Mouse (Mus musculus) neural tube, embryonic 14.5 days (tissue): ENCODE results near the gene Tmem94. TPM values are rescaled to one million over a fixed set of nuclear protein-coding genes. Genes with fewer than 3 reads are reported as not detected.

Source experiments
- ATAC-seq: fragments of 200-750 bp; cut with Nextera tagmentation; 2 replicates; pipeline ENCODE4 v1.8.0; 2017; ENCODE audit warnings: low read depth, mild to moderate bottlenecking, moderate TSS enrichment, moderate library complexity
- H3K27ac ChIP-seq: fragments of 300-500 bp; sonication (generic); 2 replicates; pipeline ENCODE4 v1.5.1; 2014; ENCODE audit warnings: low read depth, mild to moderate bottlenecking, control low read depth, low read length, moderate library complexity, mixed read lengths
- H3K27me3 ChIP-seq: fragments of 300-500 bp; sonication (generic); 2 replicates; pipeline ENCODE4 v1.6.1; 2014; ENCODE audit warnings: low read length; ENCODE audit not compliant: control insufficient read depth, insufficient read depth
- H3K36me3 ChIP-seq: fragments of 300-500 bp; sonication (generic); 2 replicates; pipeline ENCODE4 v1.6.1; 2014; ENCODE audit warnings: low read length, mixed read lengths; ENCODE audit not compliant: control insufficient read depth, insufficient read depth
- H3K4me1 ChIP-seq: fragments of 300-500 bp; sonication (generic); 2 replicates; pipeline ENCODE4 v1.6.1; 2014; ENCODE audit warnings: low read length; ENCODE audit not compliant: control insufficient read depth, insufficient read depth
- H3K4me2 ChIP-seq: fragments of 300-500 bp; sonication (generic); 2 replicates; pipeline ENCODE4 v1.6.1; 2014; ENCODE audit warnings: mild to moderate bottlenecking, low read depth, low read length, control low read depth
- H3K4me3 ChIP-seq: fragments of 300-500 bp; sonication (generic); 2 replicates; pipeline ENCODE4 v1.5.1; 2014; ENCODE audit warnings: low read depth, low read length, control low read depth, mixed read lengths
- H3K9ac ChIP-seq: fragments of 300-500 bp; sonication (generic); replicated peaks from 2 replicates; pipeline ENCODE4 v1.6.1; 2014; ENCODE audit warnings: low read depth, mild to moderate bottlenecking, control low read depth, low read length, mixed read lengths
- H3K9me3 ChIP-seq: fragments of 300-500 bp; sonication (generic); 2 replicates; pipeline ENCODE4 v1.6.1; 2016; ENCODE audit warnings: low read length; ENCODE audit not compliant: control insufficient read depth
- WGBS: fragments of 180-500 bp; shearing (Covaris S2); extraction: QIAGEN DNeasy Blood & Tissue Kit; methylation state at CpG from one replicate; pipeline ENCODE4 v1.1.7; 2014; 5-methylcytosine and 5-hydroxymethylcytosine counted together
- polyA plus RNA-seq: library from polyadenylated mRNA; unstranded; fragments of >200 nt; fragmentation: Nextera tagmentation; extraction: Ambion mirVana; gene quantifications from 2 replicates; pipeline ENCODE4 v1.2.1, GENCODE M21; 2014

Tmem94 gene
- polyA plus RNA-seq, 1 experiment from 2014 or later, result 17.0 TPM

DNA sequence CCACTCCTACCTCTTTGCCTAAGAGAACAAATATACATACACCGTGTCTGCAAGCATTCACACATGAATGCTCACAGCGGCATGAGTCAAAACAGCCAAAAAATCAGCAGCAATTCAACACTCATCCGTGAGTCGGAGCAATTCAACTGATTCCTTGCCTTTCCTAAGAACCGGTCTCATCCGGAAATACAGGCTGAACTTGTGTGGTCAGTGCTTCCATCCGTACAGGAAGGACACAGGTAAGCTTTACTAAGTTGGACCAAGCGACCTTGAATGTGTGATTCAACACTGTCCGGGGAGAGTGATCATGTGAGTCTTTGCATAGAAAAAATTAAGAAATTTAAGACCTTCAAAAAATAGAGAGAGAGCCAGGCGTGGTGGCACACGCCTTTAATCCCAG, 24.2 kb upstream of the Tmem94 start:
- Histone ChIP-seq H3K9ac (no peak overlapping the region), H3K4me2 (no peak overlapping the region), H3K4me3 (no peak overlapping the region), H3K9me3 (no peaks in the 10 kb centered on the region), H3K27me3 (no peaks in the 10 kb centered on the region), H3K36me3 (no peaks in the 10 kb centered on the region), H3K4me1 (no peaks in the 10 kb centered on the region), H3K27ac (no peak overlapping the region)
- no peak for ATAC-seq
- 89% methylated on average over 11 of the region's 11 CpGs for WGBS

- H3K4me2 ChIP-seq, result no peak overlapping the region
- ATAC-seq, result no peak
- H3K36me3 ChIP-seq, result no peaks in the 10 kb centered on the region
- no peaks in the 10 kb centered on the region for H3K4me1 ChIP-seq
- H3K9me3 ChIP-seq, result no peaks in the 10 kb centered on the region
- 88% methylated on average over 9 of the region's 9 CpGs for WGBS
- no peaks in the 10 kb centered on the region for H3K27me3 ChIP-seq
- no peak overlapping the region for H3K27ac ChIP-seq
- no peak overlapping the region for H3K4me3 ChIP-seq
- no peak overlapping the region for H3K9ac ChIP-seq
Observed at GRCm38 (mm10) chr11:115742926-115743325, 22.3 kb upstream of the Tmem94 start.

GRCm38 (mm10) chr11:115744385-115744784, 20.8 kb upstream of the Tmem94 start:
- Histone ChIP-seq H3K9ac (no peak overlapping the region), H3K27me3 (no peaks in the 10 kb centered on the region), H3K36me3 (no peaks in the 10 kb centered on the region), H3K27ac (no peak overlapping the region), H3K4me1 (no peaks in the 10 kb centered on the region), H3K4me3 (no peak overlapping the region), H3K4me2 (no peak overlapping the region), H3K9me3 (no peaks in the 10 kb centered on the region)
- no peak for ATAC-seq
- WGBS, result 89% methylated on average over 5 of the region's 5 CpGs

DNA sequence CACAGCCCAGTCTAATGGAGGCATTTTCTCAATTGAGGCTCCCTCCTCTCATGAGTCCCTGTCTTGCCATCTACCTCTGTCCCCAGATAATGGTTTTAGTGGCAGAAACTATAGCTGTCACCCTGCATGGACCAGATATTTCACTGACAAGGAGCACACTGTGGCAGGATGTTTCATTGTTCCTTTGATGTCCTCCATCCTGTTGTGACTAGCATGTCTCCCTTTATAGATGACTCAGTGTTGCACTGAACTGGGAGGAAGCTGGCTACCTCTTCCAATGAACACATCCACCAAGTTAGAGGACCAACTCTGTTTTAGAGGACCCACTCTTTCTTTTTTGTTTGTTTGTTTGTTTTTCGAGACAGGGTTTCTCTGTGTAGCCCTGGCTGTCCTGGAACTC, 19.1 kb upstream of the Tmem94 start:
- H3K9me3 ChIP-seq, result no peaks in the 10 kb centered on the region
- no peak overlapping the region for H3K4me2 ChIP-seq
- ATAC-seq, result no peak
- 74% methylated on average over 1 of the region's 1 CpGs for WGBS
- H3K27me3 ChIP-seq, result no peaks in the 10 kb centered on the region
- no peak overlapping the region for H3K9ac ChIP-seq
- no peaks in the 10 kb centered on the region for H3K4me1 ChIP-seq
- no peak overlapping the region for H3K4me3 ChIP-seq
- H3K27ac ChIP-seq, result no peak overlapping the region
- H3K36me3 ChIP-seq, result no peaks in the 10 kb centered on the region

- 62% methylated on average over 8 of the region's 8 CpGs for WGBS
- ATAC-seq, result no peak
- Histone ChIP-seq H3K36me3 (no peaks in the 10 kb centered on the region), H3K4me3 (no peak overlapping the region), H3K9ac (no peak overlapping the region), H3K4me2 (no peak overlapping the region), H3K9me3 (no peaks in the 10 kb centered on the region), H3K27me3 (no peaks in the 10 kb centered on the region), H3K4me1 (no peaks in the 10 kb centered on the region), H3K27ac (no peak overlapping the region)
Observed at GRCm38 (mm10) chr11:115746762-115747161, 18.5 kb upstream of the Tmem94 start.

DNA sequence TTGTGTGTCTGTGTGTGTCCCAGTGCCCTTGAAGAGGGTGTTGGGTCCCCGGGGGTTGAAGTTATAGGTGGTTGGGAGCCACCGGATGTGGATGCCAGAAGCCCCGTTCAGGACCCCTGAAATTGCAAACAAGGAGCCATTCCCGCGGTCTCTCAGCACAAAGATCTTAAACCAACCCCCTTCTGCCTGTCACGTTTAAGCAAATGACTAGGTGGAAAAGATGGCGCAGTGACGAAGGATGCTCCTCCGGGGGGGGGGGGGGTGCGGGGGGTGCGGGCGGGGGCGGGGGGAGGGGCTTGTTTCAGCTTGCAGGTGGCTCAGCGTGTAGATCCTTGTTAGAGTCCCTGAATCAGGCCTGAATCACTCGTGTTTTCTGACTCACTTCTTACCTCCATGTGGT, 17.9 kb upstream of the Tmem94 start:
- Histone ChIP-seq H3K4me3 (no peak overlapping the region), H3K9me3 (no peaks in the 10 kb centered on the region), H3K27me3 (no peaks in the 10 kb centered on the region), H3K9ac (no peak overlapping the region), H3K4me1 (no peaks in the 10 kb centered on the region), H3K4me2 (peak overlapping the region; percentile 31; the same call in 1 of the 2 replicates), H3K36me3 (no peaks in the 10 kb centered on the region), H3K27ac (no peak overlapping the region)
- WGBS, result 9% methylated on average over 11 of the region's 15 CpGs
- no peak for ATAC-seq

DNA sequence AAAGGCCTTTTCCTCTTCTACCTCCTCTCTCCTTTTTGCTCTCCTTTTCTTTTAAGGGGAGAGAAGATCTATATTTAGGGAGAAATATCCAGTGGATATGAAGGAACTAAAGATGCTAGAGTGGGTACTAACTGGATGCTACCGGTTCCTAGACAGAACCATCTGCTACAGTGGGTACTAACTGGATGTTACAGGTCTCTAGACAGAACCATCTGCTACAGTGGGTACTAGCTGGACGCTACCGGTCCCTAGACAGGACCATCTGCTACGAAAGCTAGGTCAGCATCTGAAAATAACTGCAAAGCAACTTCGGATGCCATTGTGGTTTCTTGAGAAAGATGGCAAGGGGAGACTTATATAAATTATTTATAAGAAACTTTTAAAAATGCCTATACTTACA, 15.4 kb upstream of the Tmem94 start:
- H3K9me3 ChIP-seq, result no peaks in the 10 kb centered on the region
- no peak overlapping the region for H3K9ac ChIP-seq
- H3K4me3 ChIP-seq, result no peak overlapping the region
- no peak for ATAC-seq
- 82% methylated on average over 5 of the region's 5 CpGs for WGBS
- no peak overlapping the region for H3K4me2 ChIP-seq
- no peaks in the 10 kb centered on the region for H3K4me1 ChIP-seq
- no peaks in the 10 kb centered on the region for H3K27me3 ChIP-seq
- no peak overlapping the region for H3K27ac ChIP-seq
- no peaks in the 10 kb centered on the region for H3K36me3 ChIP-seq

DNA sequence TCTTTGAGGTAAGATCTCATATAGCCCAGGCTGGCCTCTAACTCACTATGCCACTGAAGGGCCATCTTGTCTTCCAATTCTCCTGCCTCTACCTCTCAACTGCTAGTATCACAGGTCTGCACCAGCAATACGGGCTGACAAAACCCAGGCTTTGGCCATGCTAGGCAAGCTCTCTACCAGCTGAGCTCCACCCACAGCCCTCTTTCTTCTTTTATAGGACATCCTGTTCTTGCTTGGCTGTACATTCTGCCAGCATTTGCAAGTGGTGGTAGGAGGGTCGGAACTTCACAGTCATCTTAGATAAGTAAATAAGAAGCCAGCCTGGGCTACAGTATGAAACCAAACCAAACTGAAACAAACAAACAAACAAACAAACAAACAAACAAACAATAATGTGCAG, 13.5 kb upstream of the Tmem94 start:
- Histone ChIP-seq H3K9ac (no peak overlapping the region), H3K27ac (no peak overlapping the region), H3K4me3 (no peak overlapping the region), H3K27me3 (no peaks in the 10 kb centered on the region), H3K4me2 (no peak overlapping the region), H3K9me3 (no peaks in the 10 kb centered on the region), H3K4me1 (no peaks in the 10 kb centered on the region), H3K36me3 (no peaks in the 10 kb centered on the region)
- ATAC-seq, result no peak
- WGBS, result 54% methylated on average over 2 of the region's 2 CpGs

DNA sequence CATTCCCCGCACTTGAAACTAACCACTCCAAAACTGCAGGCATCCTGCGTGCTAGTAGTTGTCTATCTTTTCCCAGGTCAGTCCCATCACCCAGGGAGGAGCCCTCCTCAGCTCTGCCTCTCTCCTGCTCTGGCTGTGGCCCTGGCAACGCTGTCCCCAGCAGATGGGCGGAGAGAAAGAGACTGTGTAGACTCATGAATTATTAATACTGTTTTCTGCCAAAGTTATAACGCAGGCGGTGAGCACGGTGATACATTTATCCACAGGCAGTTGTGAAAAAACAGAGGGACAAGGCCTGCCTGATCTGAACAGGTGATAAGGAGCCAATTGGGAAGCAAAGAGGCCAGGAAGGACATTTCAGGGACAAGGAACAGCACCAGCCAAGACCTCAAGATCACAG, 12.6 kb upstream of the Tmem94 start:
- ATAC-seq, result no peak
- Histone ChIP-seq H3K9ac (no peak overlapping the region), H3K27me3 (no peaks in the 10 kb centered on the region), H3K9me3 (no peaks in the 10 kb centered on the region), H3K27ac (no peak overlapping the region), H3K36me3 (no peaks in the 10 kb centered on the region), H3K4me2 (no peak overlapping the region), H3K4me3 (no peak overlapping the region), H3K4me1 (no peaks in the 10 kb centered on the region)
- 32% methylated on average over 7 of the region's 7 CpGs for WGBS

DNA sequence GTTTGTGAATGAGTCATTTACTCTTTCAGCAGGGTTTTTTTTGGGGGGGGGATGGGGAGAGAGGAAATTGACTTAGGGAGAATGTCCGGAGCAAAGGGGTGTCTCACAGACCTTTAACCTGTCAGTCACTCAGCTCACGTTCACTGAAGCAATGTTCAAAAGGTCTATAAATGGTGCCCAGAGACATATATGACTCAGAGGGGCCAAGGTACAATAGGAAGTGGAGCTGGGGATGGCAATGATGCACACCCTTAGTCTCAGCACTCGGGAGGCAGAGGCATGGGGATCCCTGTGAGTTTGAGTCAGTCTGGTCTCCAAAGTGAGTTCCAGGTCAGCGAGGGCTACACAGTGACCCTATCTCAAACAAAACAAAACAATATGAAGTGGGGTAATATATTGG, 11.7 kb upstream of the Tmem94 start:
- Histone ChIP-seq H3K4me3 (no peak overlapping the region), H3K4me1 (no peaks in the 10 kb centered on the region), H3K36me3 (no peaks in the 10 kb centered on the region), H3K27me3 (no peaks in the 10 kb centered on the region), H3K9ac (no peak overlapping the region), H3K9me3 (no peaks in the 10 kb centered on the region), H3K27ac (no peak overlapping the region), H3K4me2 (no peak overlapping the region)
- no peak for ATAC-seq
- WGBS, result 64% methylated on average over 4 of the region's 4 CpGs
